Mouse (Mus musculus): ENCODE measurements around the gene Lmod1.

Gene Lmod1

GRCm38 (mm10) chr1:135324571-135324970, at the start of gene Lmod1:
Gene Lmod1 (plus strand): TSS chr1:135324807.
- peak; percentile 79 to 89 for DNase-seq

- DNase-seq, result peak; percentile 59 to 67
Measured at GRCm38 (mm10) chr1:135280646-135281045, 44.0 kb upstream of the Lmod1 start.

- no peak for DNase-seq
Measured at GRCm38 (mm10) chr1:135281841-135282240, 42.8 kb upstream of the Lmod1 start.

GRCm38 (mm10) chr1:135282536-135283286, 41.9 kb upstream of the Lmod1 start:
- DNase-seq, result no peak

GRCm38 (mm10) chr1:135283287-135283825, 41.3 kb upstream of the Lmod1 start:
- DNase-seq, result peak in 1 of 2 experiments; percentile 56

- peak; percentile 81 to 87 for DNase-seq
Measured at GRCm38 (mm10) chr1:135283826-135284291, 40.7 kb upstream of the Lmod1 start, which contains the start of gene Rnpep. Gene Rnpep (minus strand): TSS chr1:135284084.

- no peak for DNase-seq
Measured at GRCm38 (mm10) chr1:135286311-135286710, 38.3 kb upstream of the Lmod1 start.

GRCm38 (mm10) chr1:135290908-135291307, 33.7 kb upstream of the Lmod1 start:
- DNase-seq, result no peak

- DNase-seq, result peak in 1 of 2 experiments; percentile 19
Measured at GRCm38 (mm10) chr1:135311356-135311755, 13.3 kb upstream of the Lmod1 start.

GRCm38 (mm10) chr1:135312201-135312600, 12.4 kb upstream of the Lmod1 start:
- no peak for DNase-seq

GRCm38 (mm10) chr1:135313284-135314031, 11.1 kb upstream of the Lmod1 start, which contains the start of gene Timm17a:
Gene Timm17a (minus strand): TSS chr1:135313778.
- DNase-seq, result peak; percentile 94 to 97

GRCm38 (mm10) chr1:135323367-135323901, 1.2 kb upstream of the Lmod1 start:
- DNase-seq, result no peak

- no peak for DNase-seq
Measured at GRCm38 (mm10) chr1:135325934-135326333, 1.3 kb downstream of the Lmod1 start.

- no peak for DNase-seq
Measured at GRCm38 (mm10) chr1:135328368-135328767, 3.8 kb downstream of the Lmod1 start.

GRCm38 (mm10) chr1:135330578-135330977, 6.0 kb downstream of the Lmod1 start:
- no peak for DNase-seq

- peak; percentile 11 to 40 for DNase-seq
Measured at GRCm38 (mm10) chr1:135341947-135342346, 17.3 kb downstream of the Lmod1 start.

GRCm38 (mm10) chr1:135344026-135344425, 19.4 kb downstream of the Lmod1 start:
- no peak for DNase-seq

- no peak for DNase-seq
Measured at GRCm38 (mm10) chr1:135346891-135347290, 22.3 kb downstream of the Lmod1 start.

- no peak for DNase-seq
Measured at GRCm38 (mm10) chr1:135347498-135348169, 23.0 kb downstream of the Lmod1 start.

GRCm38 (mm10) chr1:135351953-135352352, 27.3 kb downstream of the Lmod1 start:
- DNase-seq, result peak in 1 of 2 experiments; percentile 36

- peak in 1 of 2 experiments; percentile 37 for DNase-seq
Measured at GRCm38 (mm10) chr1:135359071-135359470, 34.5 kb downstream of the Lmod1 start.

- DNase-seq, result no peak
Measured at GRCm38 (mm10) chr1:135361491-135361890, 36.9 kb downstream of the Lmod1 start.
